Mouse (Mus musculus) cerebellum, adult 8-10 months (tissue): ENCODE data around the gene Mtln.

Source experiments
- DNase-seq: peaks from one replicate; pipeline ENCODE4 v3.0.0; 2022

The Mtln gene

DNA sequence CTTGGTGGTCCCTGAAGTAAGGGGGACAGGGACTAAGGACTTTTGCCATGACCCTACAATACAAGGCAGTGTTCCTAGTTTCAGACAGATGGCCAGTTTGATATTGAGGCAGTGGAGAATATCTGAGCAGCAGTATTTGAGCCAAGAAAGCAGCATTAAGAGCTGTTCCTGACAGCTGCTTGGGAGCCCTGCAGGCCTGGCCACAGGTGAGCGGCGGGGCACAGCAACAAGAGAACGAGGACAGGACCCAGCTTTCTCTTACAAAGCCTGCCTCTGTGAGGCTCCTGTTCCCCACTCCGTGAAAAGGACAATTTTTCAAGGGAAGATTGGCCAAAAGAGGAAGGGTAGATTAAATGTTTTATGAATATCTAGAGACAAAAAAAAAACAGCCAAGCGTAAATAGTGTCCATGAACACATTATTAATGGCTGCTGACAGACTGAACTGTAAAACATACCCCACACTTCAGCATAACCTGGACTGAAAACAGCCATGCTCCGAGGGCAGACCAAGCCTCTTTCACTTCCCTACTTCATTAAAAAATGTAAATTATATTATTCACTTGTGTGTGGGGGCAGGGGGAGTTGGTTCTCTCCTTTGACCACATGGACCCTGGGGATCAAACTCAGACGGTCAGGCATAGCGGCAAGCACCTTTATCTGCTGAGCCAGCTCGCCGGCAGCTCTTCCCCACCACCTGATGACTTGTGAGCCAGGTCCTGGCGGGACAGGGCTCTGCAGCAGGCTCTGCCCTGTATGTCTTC, 40.3 kb downstream of the Mtln start:
- no peak for DNase-seq

DNA sequence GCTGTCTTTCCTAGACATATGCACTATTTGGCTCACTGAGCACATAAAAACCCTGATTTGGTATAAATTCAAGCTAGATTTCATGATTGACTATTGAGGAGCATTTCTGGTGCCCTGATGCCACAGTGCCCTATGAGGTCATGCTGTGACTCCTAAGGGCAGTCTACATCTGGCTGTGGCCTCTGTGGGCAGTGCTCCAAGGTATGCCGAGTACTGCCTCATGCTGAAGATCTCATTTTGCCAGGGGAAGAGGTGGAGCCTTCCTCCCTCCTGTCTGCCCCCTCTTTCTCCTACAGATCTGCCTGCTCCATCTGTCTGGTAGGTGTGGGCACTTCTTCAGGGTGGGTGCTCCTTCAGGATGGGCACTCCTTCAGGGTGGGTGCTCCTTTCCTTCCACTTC, 42.9 kb downstream of the Mtln start:
- DNase-seq: no peak

DNA sequence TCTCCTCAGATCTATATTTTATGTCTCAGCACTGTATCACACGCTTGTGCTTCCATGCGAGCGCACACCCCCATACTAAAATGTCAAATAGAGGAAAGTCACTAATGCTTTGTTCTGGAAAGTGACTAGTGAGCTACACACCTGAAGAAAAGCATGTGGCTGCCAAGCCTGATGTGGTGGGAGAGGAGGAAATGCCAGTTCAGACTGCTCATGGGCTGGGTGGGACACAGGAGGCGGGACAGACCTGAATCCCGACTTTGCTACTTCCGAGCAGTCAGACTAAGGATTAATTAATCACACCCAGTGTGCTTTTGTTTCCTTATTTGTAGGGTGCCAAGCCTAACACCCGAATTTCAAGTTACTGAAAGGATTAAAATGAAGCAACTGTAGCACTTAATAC, 44.0 kb downstream of the Mtln start:
- DNase-seq: no peak

DNA sequence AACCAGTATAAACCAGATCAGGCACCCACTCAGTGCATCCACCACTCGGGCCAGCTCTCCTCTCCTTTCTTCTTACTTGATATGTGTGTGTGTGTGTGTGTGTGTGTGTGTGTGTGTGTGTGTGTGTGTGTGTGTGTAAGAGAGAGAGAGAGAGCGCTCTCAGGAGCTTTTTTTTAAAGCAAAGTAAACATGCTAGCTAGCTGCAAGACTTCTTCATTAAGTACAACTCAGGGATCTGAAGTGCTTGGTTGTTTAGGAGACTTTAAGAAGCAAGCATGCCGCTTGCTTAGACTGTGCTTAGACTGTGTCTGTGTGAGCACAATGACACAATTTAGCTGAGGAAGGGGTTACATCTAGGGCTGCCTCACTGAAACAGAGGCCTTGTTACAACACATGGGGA, 49.7 kb downstream of the Mtln start:
- DNase-seq: no peak
